Mouse (Mus musculus): ENCODE data around the gene Anks1b. TPM values are rescaled to one million over a fixed set of nuclear protein-coding genes. Genes with fewer than 3 reads are reported as not detected.

The Anks1b gene
- polyA plus RNA-seq, 1 experiment from 2014 or later: 0.36 TPM

DNA sequence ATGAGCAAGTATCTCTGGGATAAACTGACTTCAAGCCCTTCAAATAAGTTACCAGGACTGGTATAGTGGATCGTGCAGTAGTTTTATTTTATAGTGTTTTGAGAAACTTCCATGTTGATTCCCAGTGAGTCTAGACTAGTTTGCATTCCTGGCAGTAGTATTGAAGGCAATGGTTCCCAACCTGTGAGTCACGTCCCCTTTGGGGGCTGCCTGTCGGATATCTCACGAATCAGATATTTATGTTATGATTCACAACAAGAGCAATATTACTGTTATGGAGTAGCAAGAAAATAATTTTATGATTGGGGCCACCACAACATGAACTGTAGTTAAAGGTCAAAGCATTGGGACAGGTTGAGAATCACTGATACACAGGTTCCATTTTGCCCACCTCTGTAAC, 884.5 kb downstream of the Anks1b start:
- H3K9ac ChIP-seq (ENCODE audit: low read length): no peak overlapping the region
- H3K4me1 ChIP-seq (ENCODE audit: control insufficient read depth, insufficient read depth, low read length): no peaks in the 10 kb centered on the region
- H3K4me2 ChIP-seq (ENCODE audit: low read depth, severe bottlenecking): no peak overlapping the region
- H3K36me3 ChIP-seq (ENCODE audit: control insufficient read depth, insufficient read depth, low read length): no peaks in the 10 kb centered on the region
- WGBS: 90% methylated on average over 4 of the region's 4 CpGs
- DNase-seq (ENCODE audit: low spot score) (no peak), ATAC-seq (ENCODE audit: insufficient number of reproducible peaks, low FRiP score, low TSS enrichment, low read depth) (no peak)
- no peaks in the 10 kb centered on the region for H3K27me3 ChIP-seq (ENCODE audit: control insufficient read depth, insufficient read depth, low read length)
- H3K9me3 ChIP-seq (ENCODE audit: control insufficient read depth, low read length): no peaks in the 10 kb centered on the region
- no peak overlapping the region for H3K27ac ChIP-seq (replicated peaks; ENCODE audit: low read depth, low read length)
- no peak overlapping the region for H3K4me3 ChIP-seq (ENCODE audit: low read depth, low read length)

GRCm38 (mm10) chr10:90759929-90760328, 886.6 kb downstream of the Anks1b start:
- no peak for ATAC-seq (ENCODE audit: insufficient number of reproducible peaks, low FRiP score, low TSS enrichment, low read depth)
- H3K4me1 ChIP-seq (ENCODE audit: control insufficient read depth, insufficient read depth, low read length): no peaks in the 10 kb centered on the region
- WGBS: 90% methylated on average over 5 of the region's 5 CpGs

GRCm38 (mm10) chr10:90766261-90766660, 893.0 kb downstream of the Anks1b start:
- no peaks in the 10 kb centered on the region for H3K36me3 ChIP-seq (ENCODE audit: control insufficient read depth, insufficient read depth, low read length)
- DNase-seq (ENCODE audit: low spot score): no peak
- no peak overlapping the region for H3K27ac ChIP-seq (replicated peaks; ENCODE audit: low read depth, low read length)
- WGBS: 71% methylated on average over 3 of the region's 3 CpGs
- ATAC-seq (ENCODE audit: insufficient number of reproducible peaks, low FRiP score, low TSS enrichment, low read depth): no peak
- no peak overlapping the region for H3K4me3 ChIP-seq (ENCODE audit: low read depth, low read length)
- H3K9ac ChIP-seq (ENCODE audit: low read length): no peak overlapping the region
- no peaks in the 10 kb centered on the region for H3K4me1 ChIP-seq (ENCODE audit: control insufficient read depth, insufficient read depth, low read length)
- no peaks in the 10 kb centered on the region for H3K27me3 ChIP-seq (ENCODE audit: control insufficient read depth, insufficient read depth, low read length)
- no peaks in the 10 kb centered on the region for H3K9me3 ChIP-seq (ENCODE audit: control insufficient read depth, low read length)
- H3K4me2 ChIP-seq (ENCODE audit: low read depth, severe bottlenecking): no peak overlapping the region

More at GRCm38 (mm10) chr10:90759929-90760328, 886.6 kb downstream of the Anks1b start:
- Histone ChIP-seq H3K4me3 (ENCODE audit: low read depth, low read length) (no peak overlapping the region), H3K9me3 (ENCODE audit: control insufficient read depth, low read length) (no peaks in the 10 kb centered on the region), H3K9ac (ENCODE audit: low read length) (no peak overlapping the region), H3K36me3 (ENCODE audit: control insufficient read depth, insufficient read depth, low read length) (no peaks in the 10 kb centered on the region), H3K27ac (replicated peaks; ENCODE audit: low read depth, low read length) (no peak overlapping the region), H3K27me3 (ENCODE audit: control insufficient read depth, insufficient read depth, low read length) (no peaks in the 10 kb centered on the region), H3K4me2 (ENCODE audit: low read depth, severe bottlenecking) (no peak overlapping the region)
- no peak for DNase-seq (ENCODE audit: low spot score)

- no peak overlapping the region for H3K9ac ChIP-seq (ENCODE audit: low read length)
- DNase-seq (ENCODE audit: low spot score): no peak
- no peaks in the 10 kb centered on the region for H3K9me3 ChIP-seq (ENCODE audit: control insufficient read depth, low read length)
- whole genome bisulfite sequencing: 24% methylated on average over 11 of the region's 11 CpGs
- H3K4me1 ChIP-seq (ENCODE audit: control insufficient read depth, insufficient read depth, low read length): no peaks in the 10 kb centered on the region
- H3K27me3 ChIP-seq (ENCODE audit: control insufficient read depth, insufficient read depth, low read length): no peaks in the 10 kb centered on the region
- no peak for ATAC-seq (ENCODE audit: insufficient number of reproducible peaks, low FRiP score, low TSS enrichment, low read depth)
- no peak overlapping the region for H3K4me2 ChIP-seq (ENCODE audit: low read depth, severe bottlenecking)
- no peaks in the 10 kb centered on the region for H3K36me3 ChIP-seq (ENCODE audit: control insufficient read depth, insufficient read depth, low read length)
- H3K27ac ChIP-seq (replicated peaks; ENCODE audit: low read depth, low read length): no peak overlapping the region
- no peak overlapping the region for H3K4me3 ChIP-seq (ENCODE audit: low read depth, low read length)
These were observed 897.2 kb downstream of the Anks1b start for GRCm38 (mm10) chr10:90770403-90770955.

GRCm38 (mm10) chr10:90771046-90771445, 897.7 kb downstream of the Anks1b start:
- Histone ChIP-seq H3K27me3 (ENCODE audit: control insufficient read depth, insufficient read depth, low read length) (no peaks in the 10 kb centered on the region), H3K36me3 (ENCODE audit: control insufficient read depth, insufficient read depth, low read length) (no peaks in the 10 kb centered on the region), H3K4me3 (ENCODE audit: low read depth, low read length) (no peak overlapping the region), H3K9ac (ENCODE audit: low read length) (no peak overlapping the region), H3K9me3 (ENCODE audit: control insufficient read depth, low read length) (no peaks in the 10 kb centered on the region), H3K4me2 (ENCODE audit: low read depth, severe bottlenecking) (no peak overlapping the region), H3K4me1 (ENCODE audit: control insufficient read depth, insufficient read depth, low read length) (no peaks in the 10 kb centered on the region), H3K27ac (replicated peaks; ENCODE audit: low read depth, low read length) (no peak overlapping the region)
- WGBS: 50% methylated on average over 7 of the region's 7 CpGs
- ATAC-seq (ENCODE audit: insufficient number of reproducible peaks, low FRiP score, low TSS enrichment, low read depth): no peak
- DNase-seq (ENCODE audit: low spot score): no peak

- H3K27ac ChIP-seq (replicated peaks; ENCODE audit: low read depth, low read length): no peak overlapping the region
- H3K4me3 ChIP-seq (ENCODE audit: low read depth, low read length): no peak overlapping the region
- no peak for ATAC-seq (ENCODE audit: insufficient number of reproducible peaks, low FRiP score, low TSS enrichment, low read depth)
- no peaks in the 10 kb centered on the region for H3K27me3 ChIP-seq (ENCODE audit: control insufficient read depth, insufficient read depth, low read length)
- H3K36me3 ChIP-seq (ENCODE audit: control insufficient read depth, insufficient read depth, low read length): no peaks in the 10 kb centered on the region
- WGBS: 13% methylated on average over 15 of the region's 15 CpGs
- DNase-seq (ENCODE audit: low spot score): peak; percentile 53
- H3K9ac ChIP-seq (ENCODE audit: low read length): no peak overlapping the region
- no peaks in the 10 kb centered on the region for H3K4me1 ChIP-seq (ENCODE audit: control insufficient read depth, insufficient read depth, low read length)
- H3K4me2 ChIP-seq (ENCODE audit: low read depth, severe bottlenecking): no peak overlapping the region
- no peaks in the 10 kb centered on the region for H3K9me3 ChIP-seq (ENCODE audit: control insufficient read depth, low read length)
These were observed 898.3 kb downstream of the Anks1b start for GRCm38 (mm10) chr10:90771471-90772226.

- Histone ChIP-seq H3K9ac (ENCODE audit: low read length) (no peak overlapping the region), H3K36me3 (ENCODE audit: control insufficient read depth, insufficient read depth, low read length) (no peaks in the 10 kb centered on the region), H3K9me3 (ENCODE audit: control insufficient read depth, low read length) (no peaks in the 10 kb centered on the region), H3K4me3 (ENCODE audit: low read depth, low read length) (no peak overlapping the region), H3K4me1 (ENCODE audit: control insufficient read depth, insufficient read depth, low read length) (no peaks in the 10 kb centered on the region), H3K27me3 (ENCODE audit: control insufficient read depth, insufficient read depth, low read length) (no peaks in the 10 kb centered on the region), H3K4me2 (ENCODE audit: low read depth, severe bottlenecking) (no peak overlapping the region), H3K27ac (replicated peaks; ENCODE audit: low read depth, low read length) (no peak overlapping the region)
- DNase-seq (ENCODE audit: low spot score): no peak
- 60% methylated on average over 13 of the region's 13 CpGs for WGBS
- no peak for ATAC-seq (ENCODE audit: insufficient number of reproducible peaks, low FRiP score, low TSS enrichment, low read depth)
These were observed 906.5 kb downstream of the Anks1b start for GRCm38 (mm10) chr10:90779561-90780400.

GRCm38 (mm10) chr10:90784981-90785650, 911.8 kb downstream of the Anks1b start:
- ATAC-seq (ENCODE audit: insufficient number of reproducible peaks, low FRiP score, low TSS enrichment, low read depth) (no peak), DNase-seq (ENCODE audit: low spot score) (no peak)
- Histone ChIP-seq H3K4me1 (ENCODE audit: control insufficient read depth, insufficient read depth, low read length) (no peaks in the 10 kb centered on the region), H3K9ac (ENCODE audit: low read length) (no peak overlapping the region), H3K36me3 (ENCODE audit: control insufficient read depth, insufficient read depth, low read length) (no peaks in the 10 kb centered on the region), H3K9me3 (ENCODE audit: control insufficient read depth, low read length) (no peaks in the 10 kb centered on the region), H3K27ac (replicated peaks; ENCODE audit: low read depth, low read length) (no peak overlapping the region), H3K4me3 (ENCODE audit: low read depth, low read length) (no peak overlapping the region), H3K27me3 (ENCODE audit: control insufficient read depth, insufficient read depth, low read length) (no peaks in the 10 kb centered on the region), H3K4me2 (ENCODE audit: low read depth, severe bottlenecking) (no peak overlapping the region)
- 83% methylated on average over 4 of the region's 4 CpGs for WGBS
